ENCODE assay signal across 29 mouse cellular contexts in genomic region chr16:48418557-48418956, GRCm38 (mm10). TPM values are rescaled to one million over a fixed set of nuclear protein-coding genes. Genes with fewer than 3 reads are reported as not detected.
A peak's percentile ranks its signal among the peaks of the same experiment; 100 is the strongest.
DNase-seq lines count a peak whose midpoint lies in the region; ATAC-seq and TF ChIP-seq lines count a peak whose summit lies in the region.
"Had no signal": no experiment of that assay in that cellular context is flagged by ENCODE, and none has a peak within 500 bp of the region (broad histone marks: within the 10 kb centered on the region; RNA-seq: fewer than 3 reads in every experiment).

No protein-coding gene starts in this region.

- no peak for TF ChIP-seq CTCF in kidney, adult 2 months (conservative IDR thresholded peaks at IDR 0.05; ENCODE audit: insufficient read depth, insufficient read length, low read depth, low read length)
- no peak for TF ChIP-seq CTCF in liver, adult 2 months (IDR thresholded peaks at IDR 0.05; ENCODE audit: low read depth, low read length)

- DNase-seq in kidney, adult 2 months = peak; percentile 15
- DNase-seq in liver, adult 2 months (ENCODE audit: extremely low read depth, low read depth, low spot score) = peak; percentile 50
- DNase-seq in liver = no peak
- no peak for DNase-seq in lung, adult 18-20 months
- peak; percentile 17 for DNase-seq in Muller cell, postnatal 12 days (ENCODE audit: inconsistent ontology term)
- no peak for DNase-seq in urinary bladder, postnatal 25 days (ENCODE audit: low spot score)
- DNase-seq: adrenal gland, adult 8-10 months; adrenal gland, postnatal 14 days; adrenal gland, postnatal 36 days; cerebellum, adult 11-12 months; cerebellum, adult 2 months; cerebellum, adult 9-10 months; cerebellum, postnatal 10 days; cerebellum, postnatal 25 days; forebrain, postnatal 0 days had no signal

- H3K27me3 ChIP-seq in kidney, adult 2 months (replicated peaks; ENCODE audit: control insufficient read depth, insufficient read depth, low read length) = no peaks in the 10 kb centered on the region
- peaks cover 3% of the 10 kb centered on the region; the same call in 1 of the 2 replicates for H3K27me3 ChIP-seq in kidney, embryonic 14.5 days (ENCODE audit: control insufficient read depth, insufficient read depth, low read length)
- H3K27me3 ChIP-seq in liver, adult 2 months (ENCODE audit: control insufficient read depth, insufficient read depth, low read length) = no peaks in the 10 kb centered on the region
- no peaks in the 10 kb centered on the region for H3K27me3 ChIP-seq in lung, embryonic 16.5 days (ENCODE audit: control insufficient read depth, insufficient read depth, low read depth, low read length)
- H3K27me3 ChIP-seq: embryonic facial prominence, embryonic 12.5 days; forebrain, embryonic 13.5 days had no signal

- H3K79me2 ChIP-seq in liver, adult 2 months (ENCODE audit: control insufficient read depth, insufficient read depth, low read length) = no peaks in the 10 kb centered on the region

- no peak overlapping the region for H3K9ac ChIP-seq in kidney, embryonic 14.5 days (ENCODE audit: low read depth, low read length)
- no peak overlapping the region for H3K9ac ChIP-seq in liver, adult 2 months (ENCODE audit: low read depth, low read length)
- H3K9ac ChIP-seq in lung, embryonic 16.5 days (ENCODE audit: low read length) = no peak overlapping the region
- H3K9ac ChIP-seq: embryonic facial prominence, embryonic 12.5 days; forebrain, embryonic 13.5 days; forebrain, postnatal 0 days had no signal

- no peaks in the 10 kb centered on the region for H3K36me3 ChIP-seq in kidney, adult 2 months (ENCODE audit: control insufficient read depth, insufficient read depth, low read length)
- no peaks in the 10 kb centered on the region for H3K36me3 ChIP-seq in kidney, embryonic 14.5 days (ENCODE audit: control insufficient read depth, insufficient read depth, low read length)
- H3K36me3 ChIP-seq in liver, adult 2 months (ENCODE audit: control insufficient read depth, insufficient read depth, low read length) = no peaks in the 10 kb centered on the region
- no peaks in the 10 kb centered on the region for H3K36me3 ChIP-seq in lung, embryonic 16.5 days (ENCODE audit: control insufficient read depth, insufficient read depth, low read length)
- H3K36me3 ChIP-seq: embryonic facial prominence, embryonic 10.5 days; embryonic facial prominence, embryonic 12.5 days had no signal

- no peaks in the 10 kb centered on the region for H3K9me3 ChIP-seq in kidney, embryonic 14.5 days (ENCODE audit: control insufficient read depth, low read length)
- H3K9me3 ChIP-seq in lung, embryonic 16.5 days (ENCODE audit: control insufficient read depth, low read length) = no peaks in the 10 kb centered on the region
- H3K9me3 ChIP-seq: embryonic facial prominence, embryonic 10.5 days; embryonic facial prominence, embryonic 12.5 days; forebrain, embryonic 13.5 days had no signal

- no peak overlapping the region for H3K27ac ChIP-seq in kidney, adult 2 months (ENCODE audit: insufficient read depth, low read depth, low read length)
- H3K27ac ChIP-seq in kidney, embryonic 14.5 days (ENCODE audit: low read depth, low read length) = no peak overlapping the region
- no peak overlapping the region for H3K27ac ChIP-seq in liver, adult 2 months (replicated peaks; ENCODE audit: insufficient read depth, low read depth, low read length)
- H3K27ac ChIP-seq in lung, embryonic 16.5 days (ENCODE audit: low read length) = peak overlapping the region; percentile 22; the same call in 1 of the 2 replicates
- H3K27ac ChIP-seq: embryonic facial prominence, embryonic 10.5 days; embryonic facial prominence, embryonic 12.5 days; forebrain, embryonic 13.5 days had no signal

- 61% methylated on average over 3 of the region's 3 CpGs for WGBS in kidney, adult 2 months
- 41% methylated on average over 3 of the region's 3 CpGs for WGBS in kidney, embryonic 14.5 days
- 78% methylated on average over 3 of the region's 3 CpGs for WGBS in liver, adult 2 months
- WGBS in lung, embryonic 16.5 days = 38% methylated on average over 3 of the region's 3 CpGs

- TF ChIP-seq POLR2A in kidney, adult 2 months (IDR thresholded peaks at IDR 0.05; ENCODE audit: low read depth, low read length) = no peak
- TF ChIP-seq POLR2A in liver, adult 2 months (IDR thresholded peaks at IDR 0.05; ENCODE audit: extremely low read depth, insufficient read depth, low read length) = no peak

- ATAC-seq in kidney, embryonic 14.5 days (ENCODE audit: low FRiP score, low TSS enrichment) = no peak
- peak; percentile 57 for ATAC-seq in lung, embryonic 16.5 days (ENCODE audit: low read depth)
- ATAC-seq: activated CD4-positive, CD25-positive, alpha-beta regulatory T cell, adult 4 months; forebrain, embryonic 13.5 days; forebrain, postnatal 0 days; Patski had no signal

- H3K4me2 ChIP-seq in kidney, embryonic 14.5 days (replicated peaks; ENCODE audit: low read depth, low read length) = no peak overlapping the region
- H3K4me2 ChIP-seq in lung, embryonic 16.5 days (ENCODE audit: low read depth, low read length) = no peak overlapping the region
- H3K4me2 ChIP-seq: embryonic facial prominence, embryonic 12.5 days; forebrain, embryonic 13.5 days had no signal

- H3K4me3 ChIP-seq in kidney, adult 2 months (ENCODE audit: insufficient read depth, low read depth, low read length) = no peak overlapping the region
- no peak overlapping the region for H3K4me3 ChIP-seq in kidney, embryonic 14.5 days (ENCODE audit: low read length)
- H3K4me3 ChIP-seq in liver, adult 2 months (ENCODE audit: insufficient read depth, low read depth, low read length) = no peak overlapping the region
- no peak overlapping the region for H3K4me3 ChIP-seq in lung, embryonic 16.5 days (ENCODE audit: low read length)
- H3K4me3 ChIP-seq: embryonic facial prominence, embryonic 10.5 days; embryonic facial prominence, embryonic 12.5 days; forebrain, embryonic 13.5 days had no signal

- H3K4me1 ChIP-seq in kidney, adult 2 months (ENCODE audit: control insufficient read depth, insufficient read depth, low read length) = peaks cover 6% of the 10 kb centered on the region; the same call in 1 of the 2 replicates
- no peaks in the 10 kb centered on the region for H3K4me1 ChIP-seq in kidney, embryonic 14.5 days (ENCODE audit: control insufficient read depth, insufficient read depth, low read length)
- H3K4me1 ChIP-seq in liver, adult 2 months (ENCODE audit: control insufficient read depth, insufficient read depth, low read length) = peaks cover 3% of the 10 kb centered on the region
- H3K4me1 ChIP-seq in lung, embryonic 16.5 days (replicated peaks; ENCODE audit: control insufficient read depth, insufficient read depth, low read length) = 0 out of 2 replicates have a peak, but pooled peaks cover 4% of the 10 kb centered on the region
- H3K4me1 ChIP-seq: embryonic facial prominence, embryonic 10.5 days; embryonic facial prominence, embryonic 12.5 days; forebrain, embryonic 13.5 days had no signal

RNA-seq across cellular contexts. Expression of gene Gm5485, which starts 6.3 kb away (rescaled TPM):
- not detected in 2 replicates for polyA plus RNA-seq in kidney, adult 2 months (2012; rRNA removed)
- polyA plus RNA-seq in kidney, embryonic 14.5 days (2014; fragmentation: Nextera tagmentation; extraction: Ambion mirVana) = not detected in 2 replicates
- total RNA-seq in liver, adult 2 months (2014; rRNA removed) = not detected in 2 replicates
- polyA plus RNA-seq in liver, adult 2 months (2012; rRNA removed) = not detected in 2 replicates
- polyA plus RNA-seq in lung, embryonic 16.5 days (2015; fragmentation: Nextera tagmentation; extraction: Ambion mirVana) = not detected in 2 replicates
- total RNA-seq: adrenal gland, adult 18-20 months; adrenal gland, adult 8-10 months; adrenal gland, postnatal 14 days; adrenal gland, postnatal 36 days; ES-E14; forebrain, postnatal 0 days; MEL had no signal
- polyA plus RNA-seq: activated CD4-positive, CD25-positive, alpha-beta regulatory T cell, adult 4 months; C2C12; cortical plate, adult 2 months; embryonic facial prominence, embryonic 10.5 days; embryonic facial prominence, embryonic 12.5 days; embryonic facial prominence, embryonic 14.5 days; forebrain, embryonic 11.5 days; forebrain, embryonic 13.5 days; forebrain, postnatal 0 days; Patski had no signal

RNA-seq across cellular contexts. Expression of gene Morc1, which starts 12.5 kb away (rescaled TPM):
- polyA plus RNA-seq in kidney, adult 2 months (2012; rRNA removed) = 0.02 TPM in 1 of 2 replicates, not detected in the other
- polyA plus RNA-seq in kidney, embryonic 14.5 days (2014; fragmentation: Nextera tagmentation; extraction: Ambion mirVana) = not detected in 2 replicates
- total RNA-seq in liver, adult 2 months (2014; rRNA removed) = not detected in 2 replicates
- not detected in 2 replicates for polyA plus RNA-seq in liver, adult 2 months (2012; rRNA removed)
- 0.23 and 0.52 TPM in 2 replicates for polyA plus RNA-seq in lung, embryonic 16.5 days (2015; fragmentation: Nextera tagmentation; extraction: Ambion mirVana)
- total RNA-seq: adrenal gland, adult 18-20 months; adrenal gland, adult 8-10 months; adrenal gland, postnatal 14 days; adrenal gland, postnatal 36 days; forebrain, postnatal 0 days; MEL had no signal
- polyA plus RNA-seq: C2C12; cerebellum, adult 2 months; embryonic facial prominence, embryonic 10.5 days; embryonic facial prominence, embryonic 12.5 days; forebrain, embryonic 11.5 days; forebrain, embryonic 13.5 days; Patski had no signal

Comparison
In these comparisons a context has a peak if more than half of its experiments do, and no peak if none do; other contexts are left out.
1. DNase-seq: peak in kidney, adult 2 months (single experiment), liver, adult 2 months (single experiment) and Muller cell, postnatal 12 days (single experiment); none in liver (single experiment), lung, adult 18-20 months (0 of 2) and urinary bladder, postnatal 25 days (single experiment).